Mouse (Mus musculus): Measurements from ENCODE around the gene Nlk. TPM values are rescaled to one million over a fixed set of nuclear protein-coding genes. Genes with fewer than 3 reads are reported as not detected.

Gene Nlk
- total and polyA plus RNA-seq, 2 experiments from 2014 or later, result 13.0 to 19.3 TPM

DNA sequence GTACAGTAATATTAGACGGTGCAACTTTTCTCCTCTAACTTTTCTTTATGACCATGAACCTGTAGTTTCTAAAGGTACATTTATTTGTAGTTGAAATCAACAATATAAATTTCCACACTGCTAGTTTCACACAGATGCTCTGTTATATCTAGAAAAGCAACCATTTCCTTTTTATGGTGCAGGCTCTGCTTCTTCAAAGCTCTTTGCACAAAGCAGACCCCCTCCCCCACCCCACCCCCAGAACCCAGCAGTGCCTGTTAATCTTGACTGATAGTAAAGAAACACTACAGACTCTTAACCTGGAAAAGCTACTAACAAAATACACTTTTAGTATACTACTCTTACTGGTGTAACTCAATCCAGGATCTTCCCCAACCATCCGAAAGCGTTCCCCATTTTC, 6.6 kb downstream of the Nlk start:
- Histone ChIP-seq H3K27me3 (ENCODE audit: control insufficient read depth, insufficient read depth, low read length) (no peaks in the 10 kb centered on the region), H3K9me3 (replicated peaks; ENCODE audit: control insufficient read depth, low read length) (no peaks in the 10 kb centered on the region), H3K4me1 (ENCODE audit: control insufficient read depth, insufficient read depth) (peaks cover 43% of the 10 kb centered on the region), H3K4me3 (ENCODE audit: low read depth, low read length) (no peak overlapping the region), H3K9ac (replicated peaks; ENCODE audit: low read depth, low read length) (no peak overlapping the region), H3K36me3 (replicated peaks; ENCODE audit: control insufficient read depth, insufficient read depth, low read length) (no peaks in the 10 kb centered on the region), H3K4me2 (ENCODE audit: low read depth, low read length) (peak overlapping the region; percentile 24; the same call in 1 of the 2 replicates), H3K27ac (ENCODE audit: low read depth) (peak overlapping the region; percentile 2; the same call in 1 of the 2 replicates)
- WGBS, result 73% methylated on average over 3 of the region's 3 CpGs
- no peak for DNase-seq (ENCODE audit: low spot score)
- ATAC-seq (ENCODE audit: insufficient read depth, low read depth), result no peak
- TF ChIP-seq EP300 (IDR thresholded peaks at IDR 0.05; ENCODE audit: low read depth) (no peak), CTCF (IDR thresholded peaks at IDR 0.05; ENCODE audit: low read depth) (no peak)

DNA sequence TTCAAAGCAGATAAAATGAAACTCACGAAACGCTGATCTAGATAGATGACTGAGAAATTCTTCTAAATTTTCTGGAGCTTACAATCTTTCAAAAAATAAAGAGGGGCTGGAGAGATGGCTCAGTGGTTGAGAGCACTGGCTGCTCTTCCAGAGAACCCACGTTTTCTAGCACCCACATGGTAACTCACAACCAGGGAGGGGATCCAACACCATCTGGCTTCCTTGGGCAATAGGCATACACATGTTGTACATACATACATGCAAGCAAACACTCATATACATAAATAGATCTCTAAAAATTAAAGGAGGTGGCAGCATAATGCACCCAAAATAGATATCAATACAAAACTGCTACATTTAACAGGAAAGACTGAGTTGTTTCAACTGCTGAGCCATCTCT, 16.1 kb downstream of the Nlk start:
- Histone ChIP-seq H3K27ac (ENCODE audit: low read depth) (no peak overlapping the region), H3K4me2 (ENCODE audit: low read depth, low read length) (no peak overlapping the region), H3K36me3 (replicated peaks; ENCODE audit: control insufficient read depth, insufficient read depth, low read length) (peaks cover 19% of the 10 kb centered on the region), H3K27me3 (ENCODE audit: control insufficient read depth, insufficient read depth, low read length) (no peaks in the 10 kb centered on the region), H3K4me3 (ENCODE audit: low read depth, low read length) (no peak overlapping the region), H3K4me1 (ENCODE audit: control insufficient read depth, insufficient read depth) (no peaks in the 10 kb centered on the region), H3K9ac (replicated peaks; ENCODE audit: low read depth, low read length) (no peak overlapping the region), H3K9me3 (replicated peaks; ENCODE audit: control insufficient read depth, low read length) (no peaks in the 10 kb centered on the region)
- WGBS, result 81% methylated on average over 3 of the region's 3 CpGs
- no peak for ATAC-seq (ENCODE audit: insufficient read depth, low read depth)
- TF ChIP-seq CTCF (IDR thresholded peaks at IDR 0.05; ENCODE audit: low read depth), result no peak
- no peak for DNase-seq (ENCODE audit: low spot score)

DNA sequence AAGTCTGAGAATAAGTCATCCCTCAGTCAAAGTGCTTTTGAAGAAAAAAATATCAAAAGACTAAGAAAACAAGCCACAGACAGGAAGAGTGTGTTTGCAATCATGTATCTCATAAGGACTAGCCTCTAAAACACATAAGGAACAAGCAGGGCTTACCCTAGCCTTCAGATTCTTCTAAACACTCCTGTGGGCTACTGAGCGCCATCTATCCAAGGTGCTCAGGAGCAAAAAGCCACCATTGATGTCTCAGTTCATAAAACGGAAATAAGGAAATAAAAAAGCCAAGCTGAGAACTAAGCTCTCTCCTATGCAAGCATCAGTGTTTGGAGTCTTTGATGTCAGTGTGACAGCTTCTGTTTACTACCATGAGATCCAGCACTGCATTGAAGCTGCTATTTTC, 18.4 kb downstream of the Nlk start:
- ATAC-seq (ENCODE audit: insufficient read depth, low read depth), result no peak
- Histone ChIP-seq H3K27ac (ENCODE audit: low read depth) (no peak overlapping the region), H3K4me1 (ENCODE audit: control insufficient read depth, insufficient read depth) (no peaks in the 10 kb centered on the region), H3K4me3 (ENCODE audit: low read depth, low read length) (no peak overlapping the region), H3K27me3 (ENCODE audit: control insufficient read depth, insufficient read depth, low read length) (no peaks in the 10 kb centered on the region), H3K36me3 (replicated peaks; ENCODE audit: control insufficient read depth, insufficient read depth, low read length) (peaks cover 11% of the 10 kb centered on the region), H3K9me3 (replicated peaks; ENCODE audit: control insufficient read depth, low read length) (no peaks in the 10 kb centered on the region), H3K4me2 (ENCODE audit: low read depth, low read length) (no peak overlapping the region), H3K9ac (replicated peaks; ENCODE audit: low read depth, low read length) (no peak overlapping the region)
- WGBS, result 70% methylated on average over 2 of the region's 2 CpGs
- TF ChIP-seq EP300 (IDR thresholded peaks at IDR 0.05; ENCODE audit: low read depth), result no peak
- no peak for TF ChIP-seq CTCF (IDR thresholded peaks at IDR 0.05; ENCODE audit: low read depth)
- no peak for DNase-seq (ENCODE audit: low spot score)

DNA sequence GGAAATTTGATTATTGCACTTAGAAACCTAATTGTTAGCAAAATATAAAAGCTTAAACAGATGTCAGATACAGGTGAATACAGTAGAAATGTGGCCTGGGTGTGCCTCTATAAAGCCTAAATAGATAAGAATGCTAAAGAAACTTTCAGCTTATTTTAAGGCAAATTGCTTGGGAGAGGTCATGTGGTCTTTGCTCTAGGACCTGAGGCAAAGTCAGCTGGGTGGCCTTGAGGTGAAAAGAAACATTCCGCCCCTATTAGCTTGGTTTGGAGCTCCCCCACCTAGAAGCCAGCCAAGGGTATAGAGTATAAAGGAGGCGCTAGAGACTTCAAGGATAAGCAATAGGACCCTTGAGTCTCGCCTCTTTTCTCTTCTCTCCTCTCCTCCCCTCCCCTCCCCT, 28.5 kb downstream of the Nlk start:
- WGBS, result 48% methylated on average over 3 of the region's 3 CpGs
- TF ChIP-seq CTCF (IDR thresholded peaks at IDR 0.05; ENCODE audit: low read depth) (no peak), EP300 (IDR thresholded peaks at IDR 0.05; ENCODE audit: low read depth) (no peak)
- no peak overlapping the region for H3K4me3 ChIP-seq (ENCODE audit: low read depth, low read length)
- H3K27ac ChIP-seq (ENCODE audit: low read depth), result no peak overlapping the region
- no peaks in the 10 kb centered on the region for H3K27me3 ChIP-seq (ENCODE audit: control insufficient read depth, insufficient read depth, low read length)
- DNase-seq (ENCODE audit: low spot score), result no peak
- H3K9me3 ChIP-seq (replicated peaks; ENCODE audit: control insufficient read depth, low read length), result no peaks in the 10 kb centered on the region
- H3K9ac ChIP-seq (replicated peaks; ENCODE audit: low read depth, low read length), result no peak overlapping the region
- no peak for ATAC-seq (ENCODE audit: insufficient read depth, low read depth)
- H3K4me2 ChIP-seq (ENCODE audit: low read depth, low read length), result no peak overlapping the region
- peaks cover 15% of the 10 kb centered on the region for H3K4me1 ChIP-seq (ENCODE audit: control insufficient read depth, insufficient read depth)
- no peaks in the 10 kb centered on the region for H3K36me3 ChIP-seq (replicated peaks; ENCODE audit: control insufficient read depth, insufficient read depth, low read length)

DNA sequence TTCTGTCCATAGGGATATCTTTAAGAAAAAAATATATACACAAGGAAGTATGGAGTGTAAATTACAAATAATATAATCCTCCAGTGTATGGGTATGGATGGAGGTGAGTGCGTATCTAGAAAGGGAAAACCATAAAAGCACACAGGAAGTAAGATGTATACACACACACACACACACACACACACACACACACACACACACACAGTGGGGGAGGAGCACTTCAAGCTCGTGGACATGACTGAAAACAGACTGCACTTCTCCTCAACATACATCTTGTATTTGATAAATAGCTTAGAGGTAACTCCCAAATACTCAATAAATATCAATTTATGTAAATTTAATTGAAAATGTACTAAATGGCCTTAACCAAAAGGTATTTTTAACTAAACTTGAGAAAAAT, 32.3 kb downstream of the Nlk start:
- no peak for DNase-seq (ENCODE audit: low spot score)
- Histone ChIP-seq H3K4me2 (ENCODE audit: low read depth, low read length) (no peak overlapping the region), H3K36me3 (replicated peaks; ENCODE audit: control insufficient read depth, insufficient read depth, low read length) (no peaks in the 10 kb centered on the region), H3K9ac (replicated peaks; ENCODE audit: low read depth, low read length) (no peak overlapping the region), H3K9me3 (replicated peaks; ENCODE audit: control insufficient read depth, low read length) (no peaks in the 10 kb centered on the region), H3K27me3 (ENCODE audit: control insufficient read depth, insufficient read depth, low read length) (no peaks in the 10 kb centered on the region), H3K27ac (ENCODE audit: low read depth) (no peak overlapping the region), H3K4me3 (ENCODE audit: low read depth, low read length) (no peak overlapping the region), H3K4me1 (ENCODE audit: control insufficient read depth, insufficient read depth) (peaks cover 16% of the 10 kb centered on the region)
- WGBS, result 56% methylated on average over 2 of the region's 2 CpGs
- no peak for ATAC-seq (ENCODE audit: insufficient read depth, low read depth)
- TF ChIP-seq EP300 (IDR thresholded peaks at IDR 0.05; ENCODE audit: low read depth) (no peak), CTCF (IDR thresholded peaks at IDR 0.05; ENCODE audit: low read depth) (no peak)

DNA sequence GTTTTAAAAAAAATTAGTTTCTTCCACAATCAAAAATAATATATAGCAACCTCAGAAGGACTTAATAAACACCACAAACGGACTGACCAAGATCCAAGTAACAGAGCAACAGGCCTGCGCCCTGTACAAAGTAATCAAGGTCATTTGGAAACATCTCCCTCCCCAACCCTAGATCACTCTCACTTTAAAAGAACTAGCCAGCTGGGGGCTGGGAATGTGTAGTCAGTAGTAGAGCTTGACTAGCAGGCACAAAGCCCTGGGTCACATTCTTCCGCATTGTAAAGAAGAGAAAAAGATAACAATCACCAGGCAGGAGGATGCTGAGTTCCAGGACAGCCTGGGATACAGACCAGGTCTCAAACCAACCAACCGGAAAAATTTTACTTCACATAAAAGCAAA, 33.3 kb downstream of the Nlk start:
- TF ChIP-seq EP300 (IDR thresholded peaks at IDR 0.05; ENCODE audit: low read depth) (no peak), CTCF (IDR thresholded peaks at IDR 0.05; ENCODE audit: low read depth) (no peak)

More for the DNA sequence above, 33.3 kb downstream of the Nlk start:
- no peaks in the 10 kb centered on the region for H3K9me3 ChIP-seq (replicated peaks; ENCODE audit: control insufficient read depth, low read length)
- DNase-seq (ENCODE audit: low spot score) (no peak), ATAC-seq (ENCODE audit: insufficient read depth, low read depth) (no peak)
- H3K4me1 ChIP-seq (ENCODE audit: control insufficient read depth, insufficient read depth), result peaks cover 16% of the 10 kb centered on the region
- H3K36me3 ChIP-seq (replicated peaks; ENCODE audit: control insufficient read depth, insufficient read depth, low read length), result no peaks in the 10 kb centered on the region
- H3K27me3 ChIP-seq (ENCODE audit: control insufficient read depth, insufficient read depth, low read length), result no peaks in the 10 kb centered on the region
- 35% methylated on average over 4 of the region's 4 CpGs for WGBS
- H3K4me3 ChIP-seq (ENCODE audit: low read depth, low read length), result no peak overlapping the region
- no peak overlapping the region for H3K9ac ChIP-seq (replicated peaks; ENCODE audit: low read depth, low read length)
- H3K27ac ChIP-seq (ENCODE audit: low read depth), result peak overlapping the region; percentile 61; the same call in 1 of the 2 replicates
- no peak overlapping the region for H3K4me2 ChIP-seq (ENCODE audit: low read depth, low read length)

Measured in heart, postnatal 0 days (tissue).